32 mouse cellular contexts compared by ENCODE assay signal in genomic region chr4:58330016-58330415, GRCm38 (mm10). TPM values are rescaled to one million over a fixed set of nuclear protein-coding genes. Genes with fewer than 3 reads are reported as not detected.
"Had no signal": no experiment of that assay in that cellular context is flagged by ENCODE, and none has a peak within 500 bp of the region (broad histone marks: within the 10 kb centered on the region; RNA-seq: fewer than 3 reads in every experiment).

No protein-coding gene starts in this region.

- DNase-seq: left cerebral cortex, postnatal 4 days; liver; liver, embryonic 13.5 days; liver, postnatal 0 days; lung, adult 18-20 months; lung, adult 2 months; lung, embryonic 14.5 days; lung, postnatal 10 days; lung, postnatal 14 days; lung, postnatal 36 days; lung, postnatal 4 days; midbrain, embryonic 14.5 days had no signal

- H3K4me3 ChIP-seq: limb, embryonic 10.5 days; limb, embryonic 12.5 days; limb, embryonic 13.5 days; limb, embryonic 15.5 days; liver, embryonic 12.5 days; liver, embryonic 13.5 days; liver, embryonic 15.5 days; lung, embryonic 15.5 days; megakaryocyte, embryonic 14.5 days; midbrain, embryonic 10.5 days; midbrain, embryonic 12.5 days; midbrain, embryonic 13.5 days; midbrain, embryonic 15.5 days; myocyte; neural tube, embryonic 12.5 days had no signal

- H3K27ac ChIP-seq: limb, embryonic 12.5 days; limb, embryonic 13.5 days; limb, embryonic 15.5 days; liver, embryonic 12.5 days; liver, embryonic 13.5 days; liver, embryonic 14.5 days; liver, embryonic 15.5 days; lung, embryonic 15.5 days; macrophage; midbrain, embryonic 10.5 days; midbrain, embryonic 12.5 days; midbrain, embryonic 13.5 days; midbrain, embryonic 15.5 days; neural tube, embryonic 12.5 days had no signal

RNA-seq across cellular contexts. Expression of gene Musk, which starts 44.3 kb away (rescaled TPM):
- total RNA-seq: liver, adult 2 months; megakaryocyte, adult 5-6 weeks; megakaryocyte-erythroid progenitor cell, adult 5-6 weeks; monocyte, adult 5-6 weeks had no signal
